Mouse (Mus musculus) layer of hippocampus, postnatal 14 days (tissue): ENCODE data around the gene Layn. TPM values are rescaled to one million over a fixed set of nuclear protein-coding genes. Genes with fewer than 3 reads are reported as not detected.

Source experiments
- DNase-seq, 2 experiments: peaks; one replicate each; pipeline ENCODE4 v3.0.0; 2021 to 2022; ENCODE audit warnings: low spot score in 2 of 2, mixed read lengths in 1 of 2
- microRNA-seq, 2 experiments: library from miRNA; unstranded; fragments of <30 nt; microRNA quantifications; one replicate each; pipeline ENCODE4 v1.2.0; 2021
- total RNA-seq, 2 experiments: library from RNA; stranded (reverse); gene quantifications; 2 replicates each; pipeline ENCODE4 v1.2.3; 2021

Layn gene
- total RNA-seq, 2 experiments from 2014 or later, result 5.3 to 5.4 TPM

- no peak for DNase-seq
Observed at GRCm38 (mm10) chr9:51032785-51033529, 43.9 kb downstream of the Layn start.

GRCm38 (mm10) chr9:51032291-51032690 is 44.6 kb downstream of the Layn start:
- DNase-seq, result no peak

GRCm38 (mm10) chr9:51031603-51032002 is 45.3 kb downstream of the Layn start:
- DNase-seq, result no peak

GRCm38 (mm10) chr9:51030147-51030546 is 46.7 kb downstream of the Layn start:
- no peak for DNase-seq

- DNase-seq, result no peak
Observed at GRCm38 (mm10) chr9:51026952-51027351, 49.9 kb downstream of the Layn start.

- DNase-seq, result no peak
Observed at GRCm38 (mm10) chr9:51021123-51021795, 55.6 kb downstream of the Layn start.

GRCm38 (mm10) chr9:51020351-51020750 is 56.5 kb downstream of the Layn start:
- no peak for DNase-seq

GRCm38 (mm10) chr9:51019670-51020069 is 57.2 kb downstream of the Layn start:
- DNase-seq, result no peak

- DNase-seq, result no peak
Observed at GRCm38 (mm10) chr9:51015732-51016131, 61.2 kb downstream of the Layn start.

GRCm38 (mm10) chr9:51013644-51014043 is 63.2 kb downstream of the Layn start:
- no peak for DNase-seq

GRCm38 (mm10) chr9:51009656-51009950 is 67.3 kb downstream of the Layn start:
- no peak for DNase-seq

- DNase-seq, result peak; percentile 82 to 85
Observed at GRCm38 (mm10) chr9:51008841-51009655, 67.8 kb downstream of the Layn start, which contains the start of gene Sik2. TSS of gene Sik2 (minus strand) at chr9:51009073.

GRCm38 (mm10) chr9:51008068-51008840 is 68.6 kb downstream of the Layn start:
- DNase-seq, result peak in 1 of 2 experiments; percentile 23

GRCm38 (mm10) chr9:51007726-51008067 is 69.2 kb downstream of the Layn start:
- no peak for DNase-seq

- peak; percentile 55 to 81 for DNase-seq
Observed at GRCm38 (mm10) chr9:51006846-51007245, 70.0 kb downstream of the Layn start.

Small RNA genes lying within 50 kb of the gene (microRNA-seq; reads per million reads assigned to microRNA genes)
- 16.7 to 53.6 reads per million in 2 experiments for gene Mir34b
- gene Mir34c, result 746 to 921 reads per million in 2 experiments

Other genes starting within 250 kb of the Layn start
- 10 to 100 TPM; 14.3 to 16.8 TPM for gene Ppp2r1b, start 231.8 kb downstream of the Layn start, total RNA-seq
- 10 to 100 TPM; 34.6 to 42.5 TPM for gene Sik2, start 68.0 kb downstream of the Layn start, total RNA-seq
- not detected for gene Btg4, start 16.2 kb downstream of the Layn start, total RNA-seq
- 1 to 10 TPM in 1 of 2 experiments, not detected in 1; 1.6 TPM for gene 4833427G06Rik, start 25.0 kb upstream of the Layn start, total RNA-seq
- gene Gm32742, start 88.4 kb upstream of the Layn start, total RNA-seq, result not detected
- not detected for gene Pou2af1, start 136.6 kb upstream of the Layn start, total RNA-seq
- 1 to 10 TPM in 1 of 2 experiments, under 1 TPM in 1; 0.69 to 1.0 TPM for gene Colca2, start 201.5 kb upstream of the Layn start, total RNA-seq